Mouse (Mus musculus) kidney, postnatal 4 days (tissue): Measurements from ENCODE around the gene Ccdc38.

Source experiments
- DNase-seq, 2 experiments: peaks; one replicate each; pipeline ENCODE4 v3.0.0; 2021; ENCODE audit warnings: mixed read lengths in 2 of 2

The Ccdc38 gene

GRCm38 (mm10) chr10:93540431-93541210 is at the start of gene Ccdc38:
Ccdc38 (plus strand) TSS chr10:93540632.
- DNase-seq = peak; percentile 6 to 31

- DNase-seq = no peak
These were observed 39.6 kb upstream of the Ccdc38 start for GRCm38 (mm10) chr10:93500864-93501263.

- DNase-seq = no peak
These were observed 39.1 kb upstream of the Ccdc38 start for GRCm38 (mm10) chr10:93501346-93501745.

- DNase-seq = no peak
These were observed 32.0 kb upstream of the Ccdc38 start for GRCm38 (mm10) chr10:93508383-93508970.

- DNase-seq = no peak
These were observed 30.8 kb upstream of the Ccdc38 start for GRCm38 (mm10) chr10:93509532-93510153.

GRCm38 (mm10) chr10:93515419-93515818 is 25.0 kb upstream of the Ccdc38 start:
- DNase-seq = no peak

GRCm38 (mm10) chr10:93515927-93516326 is 24.5 kb upstream of the Ccdc38 start:
- no peak for DNase-seq

- no peak for DNase-seq
These were observed 22.7 kb upstream of the Ccdc38 start for GRCm38 (mm10) chr10:93517754-93518153.

GRCm38 (mm10) chr10:93518186-93518585 is 22.2 kb upstream of the Ccdc38 start:
- DNase-seq = no peak

GRCm38 (mm10) chr10:93518620-93519019 is 21.8 kb upstream of the Ccdc38 start:
- no peak for DNase-seq

- DNase-seq = no peak
These were observed 21.3 kb upstream of the Ccdc38 start for GRCm38 (mm10) chr10:93519159-93519558.

- no peak for DNase-seq
These were observed 20.7 kb upstream of the Ccdc38 start for GRCm38 (mm10) chr10:93519756-93520155.

- no peak for DNase-seq
These were observed 19.4 kb upstream of the Ccdc38 start for GRCm38 (mm10) chr10:93520994-93521393.

GRCm38 (mm10) chr10:93525329-93525728 is 15.1 kb upstream of the Ccdc38 start:
- DNase-seq = no peak

- DNase-seq = no peak
These were observed 2.1 kb upstream of the Ccdc38 start for GRCm38 (mm10) chr10:93538287-93538686.

GRCm38 (mm10) chr10:93538818-93539217 is 1.6 kb upstream of the Ccdc38 start:
- DNase-seq = peak in 1 of 2 experiments; percentile 14

- peak; percentile 87 to 93 for DNase-seq
These were observed 529 bp upstream of the Ccdc38 start, which contains the start of gene Amdhd1 for GRCm38 (mm10) chr10:93539775-93540430. Amdhd1 (minus strand) TSS chr10:93540033.

- DNase-seq = no peak
These were observed 1.2 kb downstream of the Ccdc38 start for GRCm38 (mm10) chr10:93541585-93541984.

GRCm38 (mm10) chr10:93542356-93542755 is 1.9 kb downstream of the Ccdc38 start:
- no peak for DNase-seq

GRCm38 (mm10) chr10:93543176-93543575 is 2.7 kb downstream of the Ccdc38 start:
- DNase-seq = no peak

GRCm38 (mm10) chr10:93544172-93544571 is 3.7 kb downstream of the Ccdc38 start:
- no peak for DNase-seq

GRCm38 (mm10) chr10:93547741-93548270 is 7.4 kb downstream of the Ccdc38 start:
- no peak for DNase-seq

GRCm38 (mm10) chr10:93548991-93549390 is 8.6 kb downstream of the Ccdc38 start:
- peak; percentile 87 to 88 for DNase-seq
